8 mouse cellular contexts compared by ENCODE assay signal in genomic region chr3:88215553-88216004, GRCm38 (mm10). TPM values are rescaled to one million over a fixed set of nuclear protein-coding genes. Genes with fewer than 3 reads are reported as not detected.
A peak's percentile ranks its signal among the peaks of the same experiment; 100 is the strongest.
DNase-seq lines count a peak whose midpoint lies in the region; ATAC-seq and TF ChIP-seq lines count a peak whose summit lies in the region.

No protein-coding gene starts in this region.

- H3K9ac ChIP-seq in embryonic facial prominence, embryonic 13.5 days: 0 out of 2 replicates have a peak overlapping the region, but pooled peaks have one; percentile 32
- no peak overlapping the region for H3K9ac ChIP-seq in limb, embryonic 13.5 days

- H3K27me3 ChIP-seq in embryonic facial prominence, embryonic 13.5 days: peaks cover 100% of the 10 kb centered on the region
- peaks cover 99% of the 10 kb centered on the region for H3K27me3 ChIP-seq in limb, embryonic 13.5 days

- no peak for ATAC-seq in embryonic facial prominence, embryonic 13.5 days (ENCODE audit: insufficient number of reproducible peaks, insufficient read depth, low FRiP score, low TSS enrichment, low read depth)
- ATAC-seq in limb, embryonic 13.5 days (ENCODE audit: low FRiP score, low read depth): no peak

- no peaks in the 10 kb centered on the region for H3K36me3 ChIP-seq in embryonic facial prominence, embryonic 13.5 days
- H3K36me3 ChIP-seq in limb, embryonic 13.5 days: no peaks in the 10 kb centered on the region

- H3K4me3 ChIP-seq in gastrocnemius, adult 2 months: peak overlapping the region; percentile 67
- H3K4me3 ChIP-seq in embryonic facial prominence, embryonic 13.5 days: peak overlapping the region; percentile 25
- peak overlapping the region; percentile 27 for H3K4me3 ChIP-seq in limb, embryonic 13.5 days
- peak overlapping the region; percentile 75 for H3K4me3 ChIP-seq in olfactory bulb, adult 2 months (ENCODE audit: insufficient read depth, low read depth, low read length)

- no peak for DNase-seq in gastrocnemius, adult 2 months
- no peak for DNase-seq in gastrocnemius, postnatal 14 days
- peak; percentile 40 for DNase-seq in CD4-positive, CD25-positive, alpha-beta regulatory T cell, adult 2 months (ENCODE audit: low read depth, low spot score)
- no peak for DNase-seq in urinary bladder, postnatal 10 days (ENCODE audit: low spot score)
- no peak for DNase-seq in ovary, postnatal 10 days (ENCODE audit: low spot score)

- WGBS in embryonic facial prominence, embryonic 13.5 days: under 1% methylated on average over 23 of the region's 23 CpGs
- under 1% methylated on average over 23 of the region's 23 CpGs for WGBS in limb, embryonic 13.5 days
- WGBS in olfactory bulb, adult 2 months: 5% methylated on average over 23 of the region's 23 CpGs

- H3K9me3 ChIP-seq in embryonic facial prominence, embryonic 13.5 days: no peaks in the 10 kb centered on the region
- H3K9me3 ChIP-seq in limb, embryonic 13.5 days: no peaks in the 10 kb centered on the region

- TF ChIP-seq CTCF in gastrocnemius, adult 2 months (IDR thresholded peaks at IDR 0.05): no peak
- TF ChIP-seq CTCF in olfactory bulb, adult 2 months (IDR thresholded peaks at IDR 0.05; ENCODE audit: insufficient read depth, low read depth, low read length): no peak

- peaks cover 19% of the 10 kb centered on the region for H3K4me1 ChIP-seq in embryonic facial prominence, embryonic 13.5 days
- peaks cover 19% of the 10 kb centered on the region for H3K4me1 ChIP-seq in limb, embryonic 13.5 days
- peaks cover 31% of the 10 kb centered on the region for H3K4me1 ChIP-seq in olfactory bulb, adult 2 months (ENCODE audit: control insufficient read depth, insufficient read depth, low read length)

- peak overlapping the region; percentile 41 for H3K4me2 ChIP-seq in embryonic facial prominence, embryonic 13.5 days
- H3K4me2 ChIP-seq in limb, embryonic 13.5 days (replicated peaks): peak overlapping the region; percentile 46

- H3K27ac ChIP-seq in gastrocnemius, adult 2 months: no peak overlapping the region
- H3K27ac ChIP-seq in embryonic facial prominence, embryonic 13.5 days: no peak overlapping the region
- H3K27ac ChIP-seq in limb, embryonic 13.5 days: no peak overlapping the region
- peak overlapping the region; percentile 94 for H3K27ac ChIP-seq in olfactory bulb, adult 2 months (ENCODE audit: insufficient read depth, low read depth, low read length)

- intact Hi-C loops in gastrocnemius, adult 2 months (cut with DNase I): no loop called here
- intact Hi-C loops in gastrocnemius, postnatal 14 days (cut with DNase I; ENCODE audit: low total_unique reads): no loop called here

- no peak for TF ChIP-seq POLR2A in olfactory bulb, adult 2 months (IDR thresholded peaks at IDR 0.05; ENCODE audit: insufficient read depth, low read depth, low read length)

RNA-seq across cellular contexts. Expression of gene Rhbg, which starts 38.9 kb away (rescaled TPM):
- not detected for total RNA-seq in gastrocnemius, adult 2 months (2021)
- total RNA-seq in gastrocnemius, postnatal 14 days (2021): not detected
- polyA plus RNA-seq in embryonic facial prominence, embryonic 13.5 days (2015; fragmentation: Nextera tagmentation; extraction: Ambion mirVana): 3.3 and 6.7 TPM in 2 replicates
- 4.8 and 5.7 TPM in 2 replicates for polyA plus RNA-seq in limb, embryonic 13.5 days (2015; fragmentation: Nextera tagmentation; extraction: Ambion mirVana)
- polyA plus RNA-seq in olfactory bulb, adult 2 months (2012; ENCODE audit: insufficient read depth, insufficient read length, low replicate concordance, missing spikeins): not detected in 2 replicates

Comparison
In these comparisons a context has a peak if more than half of its experiments do, and no peak if none do; other contexts are left out.
1. H3K4me3 ChIP-seq: peak in every context shown above with its lines; median percentile 75 in olfactory bulb, adult 2 months; 67 in gastrocnemius, adult 2 months; 27 in limb, embryonic 13.5 days; 25 in embryonic facial prominence, embryonic 13.5 days.